Mouse (Mus musculus): ENCODE measurements around the gene Impdh2.

Impdh2 gene

DNA sequence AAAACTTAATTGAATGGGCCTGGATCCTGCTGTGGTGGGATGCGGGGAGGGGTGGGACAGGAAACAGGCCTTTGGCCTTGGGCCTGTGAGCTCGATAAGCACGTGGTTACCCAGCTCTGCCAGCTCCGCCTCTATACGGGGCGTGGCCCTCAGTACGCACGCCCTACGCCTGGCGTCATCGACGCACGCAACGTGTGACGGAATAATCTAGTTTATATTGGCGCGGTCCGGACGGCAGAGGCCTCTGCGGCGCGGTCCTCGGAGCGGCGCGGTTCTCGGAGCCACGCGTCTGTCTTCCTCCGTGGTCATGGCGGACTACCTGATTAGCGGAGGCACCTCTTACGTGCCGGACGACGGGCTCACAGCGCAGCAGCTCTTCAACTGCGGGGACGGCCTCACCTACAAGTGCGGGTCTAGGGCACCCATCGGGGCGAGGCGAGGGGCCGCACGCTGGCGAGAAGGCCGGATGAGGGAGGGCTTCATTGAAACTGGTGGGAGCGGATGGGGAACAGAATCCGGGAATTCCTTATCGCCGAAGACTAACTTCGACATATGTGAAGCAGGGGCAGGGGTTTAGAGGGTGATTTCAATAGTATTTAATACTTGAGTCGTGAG is at the start of gene Impdh2:
TSS of gene Impdh2 (plus strand) at position 60 of the 615 bp plus-strand sequence.
- peak; percentile 85 for DNase-seq

DNA sequence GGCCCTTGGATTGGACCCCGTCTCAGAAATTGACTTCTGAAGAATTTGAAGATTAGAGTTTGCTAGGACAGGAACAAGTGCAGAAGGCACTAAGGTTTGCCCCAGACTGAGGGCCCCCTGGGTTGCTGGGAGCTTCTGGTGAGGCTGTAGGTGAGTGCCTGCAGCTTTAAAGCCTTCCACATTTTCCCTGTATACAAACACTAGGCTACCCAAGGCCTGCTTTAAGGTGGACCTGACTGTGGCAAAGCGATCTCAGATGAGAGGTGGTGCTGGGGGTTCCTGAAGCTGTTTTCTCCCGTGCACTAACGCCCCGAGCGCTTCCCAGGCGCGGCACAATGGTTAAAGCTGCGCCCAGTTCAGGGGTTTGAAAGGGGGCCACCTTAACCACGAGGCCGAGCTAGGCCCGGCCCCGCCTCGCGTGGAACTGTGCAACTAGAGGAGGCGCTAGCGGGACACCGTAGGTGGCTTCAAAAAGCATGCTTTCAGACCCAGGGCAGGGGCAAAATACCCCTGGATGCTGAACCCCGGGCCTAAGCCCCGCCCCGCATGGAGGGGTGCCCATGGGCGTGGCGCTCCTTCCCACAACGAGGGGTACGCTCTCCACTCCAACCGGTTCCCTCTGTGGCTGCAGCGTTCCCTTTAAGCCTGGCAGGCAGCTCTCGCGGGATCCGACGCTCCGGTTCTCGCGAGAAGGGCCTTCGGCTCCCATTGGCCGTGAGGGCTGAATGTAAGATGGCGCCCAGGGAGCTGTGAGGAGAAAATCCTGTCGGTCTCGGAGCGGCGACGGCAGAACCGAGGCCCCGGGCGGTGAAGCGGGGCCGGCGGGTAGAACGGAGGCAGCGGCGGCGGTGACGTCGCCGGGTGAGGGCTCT is 43.5 kb upstream of the Impdh2 start, which contains the start of gene Qrich1:
TSS of gene Qrich1 (plus strand) at position 427 of the 872 bp plus-strand sequence.
- peak; percentile 95 for DNase-seq

DNA sequence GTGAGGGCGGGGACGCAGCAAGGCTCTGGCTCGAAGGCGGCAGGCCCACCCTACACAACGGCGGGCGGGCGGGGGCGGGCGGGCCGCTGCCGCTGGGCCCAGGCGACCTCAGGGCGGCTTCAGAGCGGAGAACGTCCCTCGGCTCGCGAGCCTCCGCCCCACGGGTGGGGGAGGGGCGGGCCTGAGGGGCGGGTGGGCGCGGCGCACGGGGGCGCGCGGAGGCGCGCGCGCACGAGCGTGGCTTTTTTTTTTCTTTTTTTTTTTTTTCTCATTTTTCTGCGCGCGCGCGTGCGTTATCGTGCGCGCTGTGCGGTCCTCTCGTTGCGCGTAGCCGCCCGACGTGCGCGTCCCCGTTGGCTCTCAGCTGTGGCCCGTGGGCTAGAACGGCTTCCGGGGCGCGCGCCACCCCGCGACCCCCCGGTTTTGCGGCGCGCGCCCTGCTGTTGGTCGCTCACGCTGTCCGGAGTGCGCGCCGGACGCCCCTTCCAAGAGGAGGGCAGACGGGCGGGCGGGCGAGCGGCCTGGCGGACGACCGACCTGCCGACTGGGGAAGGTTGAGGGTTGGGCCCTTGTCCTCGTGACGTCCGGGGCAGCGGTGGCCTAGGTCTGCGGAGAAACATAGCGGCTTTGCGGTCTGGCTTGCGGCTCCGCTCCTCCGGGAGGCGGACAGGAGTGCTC is 42.7 kb upstream of the Impdh2 start:
- DNase-seq: peak; percentile 78

DNA sequence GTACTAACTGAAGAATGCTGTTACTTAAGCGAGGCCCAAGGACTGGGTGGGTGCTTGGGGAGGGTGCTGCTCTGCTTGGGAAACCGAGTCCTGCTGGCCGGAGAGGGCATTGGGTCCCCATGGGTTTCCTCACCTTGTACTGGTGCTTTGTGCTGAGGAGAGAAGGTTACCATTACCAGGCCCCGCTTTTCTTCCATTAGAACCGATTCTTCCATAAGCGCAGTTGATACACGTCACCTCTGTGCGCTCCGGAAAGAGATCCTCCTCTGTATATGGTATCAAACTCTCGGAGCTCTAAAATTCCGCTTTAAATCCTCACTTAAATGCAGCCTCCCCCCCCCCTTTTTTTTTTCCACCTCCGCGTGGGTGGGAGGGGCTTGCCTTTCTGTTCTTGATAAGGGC is 42.2 kb upstream of the Impdh2 start:
- DNase-seq: no peak

DNA sequence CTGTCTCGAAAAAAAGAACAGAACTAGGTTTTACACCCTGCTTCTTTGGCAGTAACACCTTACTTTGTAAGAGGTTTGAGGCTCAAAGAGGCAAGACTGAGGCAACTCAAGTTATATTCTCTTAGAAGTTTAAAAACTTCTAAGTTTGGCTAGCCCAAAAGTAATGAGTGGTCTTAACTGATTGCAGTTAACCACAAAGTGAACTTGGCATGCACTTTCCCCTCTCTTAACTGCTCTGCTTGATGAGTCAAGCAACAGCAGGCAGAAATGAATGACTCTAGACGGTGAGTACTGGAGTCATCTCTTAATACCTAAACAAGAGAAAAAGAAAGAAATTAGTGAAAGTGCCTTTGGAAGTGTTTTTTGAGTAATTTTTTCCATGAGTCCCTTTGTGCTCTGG is 38.5 kb upstream of the Impdh2 start:
- no peak for DNase-seq

DNA sequence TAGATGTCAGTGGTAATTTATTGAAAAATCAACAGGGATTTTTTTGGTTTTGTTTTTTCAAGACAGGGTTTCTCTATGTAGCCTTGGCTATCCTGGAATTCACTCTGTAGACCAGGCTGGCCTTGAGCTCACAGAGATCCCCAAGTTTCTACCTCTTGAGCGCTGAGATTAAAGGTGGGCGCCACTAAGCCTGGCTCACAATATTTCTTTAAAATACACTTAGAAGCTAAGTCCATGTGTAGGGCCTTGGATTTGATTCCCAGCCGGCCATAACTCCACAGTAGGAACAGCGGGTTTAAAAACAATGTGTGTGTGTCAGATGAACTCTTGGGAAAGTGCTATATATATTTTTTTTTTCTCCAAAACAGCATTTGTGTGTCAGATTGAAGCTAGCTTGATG is 36.7 kb upstream of the Impdh2 start:
- DNase-seq: no peak

DNA sequence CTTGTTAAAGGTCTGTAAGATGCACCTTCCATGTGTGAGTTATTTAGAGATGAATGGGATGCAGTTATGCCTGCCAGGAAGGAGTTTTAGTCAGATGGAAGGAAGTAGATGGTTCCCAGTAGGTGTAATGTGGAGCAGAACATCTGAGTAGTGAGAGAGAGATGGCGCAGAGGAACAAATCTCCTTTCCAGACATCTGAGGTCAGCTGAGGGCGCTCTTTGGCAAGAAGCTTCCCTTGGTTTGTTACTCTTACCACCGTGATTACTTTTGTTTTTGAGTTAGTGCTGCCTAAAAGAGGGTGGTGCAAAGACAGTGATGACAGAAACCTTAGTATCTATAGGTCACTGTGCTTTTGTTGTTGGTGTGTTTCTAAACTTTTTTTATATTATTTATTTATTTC is 34.7 kb upstream of the Impdh2 start:
- DNase-seq: no peak

DNA sequence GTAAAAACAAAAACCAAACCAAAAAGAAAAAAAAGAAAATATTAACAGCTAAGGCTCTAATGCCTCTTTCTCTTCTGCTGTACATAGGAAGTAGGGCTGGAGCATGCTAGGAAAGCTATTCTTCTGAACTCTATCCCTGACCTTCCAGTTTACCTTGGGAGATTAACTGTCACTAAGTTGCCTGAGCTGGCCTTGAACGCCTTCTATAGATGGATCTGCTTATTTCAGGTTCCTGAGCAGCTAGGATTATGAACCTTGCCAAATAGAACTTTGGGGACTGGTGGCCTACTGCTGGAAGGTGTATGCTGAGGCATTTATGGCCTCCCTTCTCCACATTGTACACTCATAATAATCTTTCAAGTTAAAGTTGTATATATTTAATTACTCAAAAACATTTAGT is 29.1 kb upstream of the Impdh2 start:
- no peak for DNase-seq

DNA sequence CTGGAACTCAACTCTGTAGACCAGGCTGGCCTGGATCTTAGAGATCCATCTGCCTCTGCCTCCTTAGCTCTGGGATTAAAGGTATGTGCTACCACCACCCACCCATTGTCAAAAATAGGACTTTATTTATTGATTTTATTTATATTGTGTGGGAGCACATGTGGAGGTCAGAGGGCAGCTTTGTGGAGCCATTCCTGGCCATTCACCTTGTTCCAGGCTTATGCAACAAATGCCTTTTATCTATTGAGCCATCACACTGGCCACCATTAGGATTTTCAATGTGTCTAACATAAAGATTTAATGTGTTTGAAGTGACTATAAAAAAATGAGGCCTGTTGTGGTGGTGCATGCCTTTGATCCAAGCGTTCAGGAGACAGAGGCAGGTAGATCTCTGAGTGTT is 28.6 kb upstream of the Impdh2 start:
- no peak for DNase-seq

DNA sequence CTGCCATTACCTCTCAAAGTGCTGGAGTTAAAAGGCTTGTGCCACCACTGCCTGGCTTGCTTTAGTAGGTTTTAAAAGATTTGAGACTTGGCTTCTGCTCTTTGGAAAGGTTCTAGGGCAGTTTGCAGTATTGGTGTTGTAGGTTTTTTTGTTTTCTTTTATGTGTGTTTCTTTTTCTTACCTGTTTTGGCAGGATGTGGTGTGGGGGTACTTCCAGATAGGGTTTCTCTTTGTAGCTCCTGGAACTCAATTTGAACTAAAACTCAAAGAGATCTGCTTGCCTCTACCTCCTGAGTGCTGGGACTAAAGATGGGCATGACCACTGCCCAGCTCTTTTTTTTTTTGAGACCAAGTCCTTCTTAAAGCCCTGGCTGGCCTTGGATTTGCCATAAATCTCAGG is 19.2 kb upstream of the Impdh2 start:
- DNase-seq: no peak

DNA sequence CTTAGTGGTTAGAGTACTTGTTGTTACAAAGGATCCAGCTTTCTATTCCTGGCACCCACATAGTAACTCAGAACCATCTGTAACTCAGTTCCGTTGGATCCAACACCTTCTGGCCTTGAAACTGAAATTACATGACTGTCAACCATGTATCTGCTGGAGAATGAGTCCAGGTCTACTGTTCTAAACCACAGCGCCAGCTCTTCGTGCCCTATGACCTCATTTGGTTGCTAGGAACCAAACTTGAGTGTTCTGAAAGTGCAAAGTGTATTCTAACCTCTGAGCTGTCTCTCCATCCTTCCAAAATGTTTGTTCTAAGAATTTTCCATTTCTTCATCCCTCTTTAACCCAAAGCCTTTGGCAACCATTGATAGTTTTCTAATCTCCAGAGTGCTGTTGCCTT is 14.1 kb upstream of the Impdh2 start:
- no peak for DNase-seq

DNA sequence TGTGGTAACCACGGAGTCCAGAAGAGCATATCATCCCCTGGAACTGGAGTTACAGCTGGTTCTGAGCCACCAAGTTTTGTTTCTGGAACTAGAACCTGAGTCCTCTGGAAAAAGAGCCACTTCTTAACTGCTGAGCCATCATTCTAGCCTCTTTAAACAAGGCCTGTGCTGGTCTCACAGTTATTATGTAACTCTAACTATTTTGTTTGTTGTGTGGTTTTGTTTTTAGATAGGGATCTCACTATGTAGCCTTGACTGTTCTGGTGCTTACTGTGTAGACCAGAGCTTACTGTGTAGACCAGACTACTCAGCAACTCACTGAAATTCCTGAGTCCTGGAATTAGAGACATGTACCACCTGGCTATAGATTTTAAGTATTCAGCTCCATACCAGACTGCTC is 13.2 kb upstream of the Impdh2 start:
- DNase-seq: no peak

DNA sequence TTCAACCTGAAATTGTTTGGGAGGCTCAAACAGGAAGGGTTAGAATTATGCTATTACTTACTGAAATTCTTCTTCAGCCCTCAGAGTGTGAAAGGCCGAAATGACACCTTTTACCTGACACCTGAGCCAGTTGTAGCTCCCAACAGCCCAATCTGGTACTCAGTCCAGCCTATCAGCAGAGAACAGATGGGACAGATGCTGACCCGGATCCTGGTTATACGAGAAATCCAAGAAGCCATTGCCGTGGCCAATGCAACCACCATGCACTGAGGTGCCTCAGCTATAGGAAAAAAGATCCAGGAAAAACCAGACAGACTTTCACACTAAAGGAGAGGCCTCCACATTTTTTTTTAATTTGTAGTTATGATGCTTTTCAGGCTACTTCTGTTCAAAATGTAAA is 917 bp upstream of the Impdh2 start:
- DNase-seq: no peak

DNA sequence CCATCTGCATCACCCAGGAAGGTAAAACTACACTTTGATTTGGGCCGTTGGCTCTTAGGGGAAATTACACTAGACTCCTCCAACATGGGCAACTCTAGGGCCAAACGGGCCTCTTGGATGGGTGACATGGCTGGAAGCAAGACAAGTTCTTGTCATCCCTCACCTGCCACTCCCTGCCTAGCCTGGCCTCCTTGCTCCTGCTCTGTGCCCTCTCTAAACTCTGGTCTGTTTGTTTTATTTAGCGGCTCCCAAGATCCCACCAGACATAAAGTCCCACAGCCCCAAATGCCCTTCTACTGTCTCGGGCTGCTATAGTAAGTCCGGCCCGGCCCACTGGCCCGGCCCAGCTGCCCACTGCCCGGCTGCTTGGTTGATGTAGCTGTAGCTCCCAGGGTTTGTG is 3.6 kb downstream of the Impdh2 start:
- no peak for DNase-seq

DNA sequence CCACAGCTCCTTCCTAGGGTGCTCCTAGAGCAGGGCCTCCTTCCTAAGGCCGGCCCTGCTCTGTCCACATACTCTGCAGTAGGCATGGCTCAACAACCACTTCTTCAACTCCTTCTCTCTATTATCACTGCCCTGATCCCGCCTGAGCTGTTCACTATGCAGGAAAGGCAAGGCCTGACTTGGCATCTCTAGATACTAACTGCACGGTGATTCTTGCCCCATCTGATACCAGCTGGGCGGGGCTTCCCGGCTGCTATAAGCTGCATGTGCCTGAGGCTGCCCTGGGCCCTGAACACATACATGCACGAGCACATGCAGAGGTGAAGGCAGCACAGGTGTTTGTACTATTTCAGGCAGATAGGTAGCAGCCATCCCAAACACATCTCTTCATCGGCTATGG is 4.0 kb downstream of the Impdh2 start:
- DNase-seq: no peak

DNA sequence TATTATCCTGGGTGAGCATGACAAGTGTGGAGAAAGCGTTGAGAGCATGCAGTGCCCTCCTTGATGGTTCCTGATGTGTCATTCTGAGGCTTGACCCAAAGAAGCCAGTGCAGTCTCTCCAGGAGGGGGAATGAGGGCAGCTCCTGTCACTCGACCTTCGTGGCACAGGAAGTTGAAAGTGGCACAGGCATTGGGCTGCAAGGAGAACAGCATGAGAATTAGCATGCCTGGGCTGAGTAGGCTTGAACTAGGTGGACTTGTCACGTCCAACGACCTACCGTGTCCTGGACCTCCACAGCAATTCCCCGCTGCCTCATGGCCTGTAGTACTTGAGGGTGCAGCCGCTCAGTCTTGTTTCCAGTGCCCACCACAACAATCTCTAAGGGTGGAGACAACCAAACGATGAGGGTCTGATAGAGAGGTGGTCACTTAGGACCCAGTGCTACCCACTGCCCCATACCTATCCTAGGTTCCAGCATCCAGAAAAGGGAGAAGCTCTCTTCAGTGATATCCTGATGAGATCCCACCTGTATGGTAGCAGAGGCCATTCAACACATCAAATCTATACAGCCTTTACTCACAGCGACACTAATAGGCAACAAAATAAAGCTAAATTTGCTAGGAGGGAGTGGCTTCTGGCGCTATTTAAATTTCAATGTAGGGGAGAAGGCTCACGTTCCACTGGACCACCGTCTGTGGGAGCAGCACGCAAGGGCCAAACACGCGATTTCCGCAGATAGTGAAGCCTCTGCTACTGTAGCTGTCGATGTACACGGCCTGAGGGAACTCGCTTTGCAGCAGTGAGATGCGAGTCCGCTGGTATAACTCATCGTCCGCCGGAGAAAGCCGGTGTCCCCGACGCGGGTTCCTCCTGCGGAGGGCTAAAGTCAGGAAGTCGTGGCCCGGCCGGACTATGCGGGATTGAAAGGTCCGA is 6.1 kb downstream of the Impdh2 start:
- DNase-seq: no peak

DNA sequence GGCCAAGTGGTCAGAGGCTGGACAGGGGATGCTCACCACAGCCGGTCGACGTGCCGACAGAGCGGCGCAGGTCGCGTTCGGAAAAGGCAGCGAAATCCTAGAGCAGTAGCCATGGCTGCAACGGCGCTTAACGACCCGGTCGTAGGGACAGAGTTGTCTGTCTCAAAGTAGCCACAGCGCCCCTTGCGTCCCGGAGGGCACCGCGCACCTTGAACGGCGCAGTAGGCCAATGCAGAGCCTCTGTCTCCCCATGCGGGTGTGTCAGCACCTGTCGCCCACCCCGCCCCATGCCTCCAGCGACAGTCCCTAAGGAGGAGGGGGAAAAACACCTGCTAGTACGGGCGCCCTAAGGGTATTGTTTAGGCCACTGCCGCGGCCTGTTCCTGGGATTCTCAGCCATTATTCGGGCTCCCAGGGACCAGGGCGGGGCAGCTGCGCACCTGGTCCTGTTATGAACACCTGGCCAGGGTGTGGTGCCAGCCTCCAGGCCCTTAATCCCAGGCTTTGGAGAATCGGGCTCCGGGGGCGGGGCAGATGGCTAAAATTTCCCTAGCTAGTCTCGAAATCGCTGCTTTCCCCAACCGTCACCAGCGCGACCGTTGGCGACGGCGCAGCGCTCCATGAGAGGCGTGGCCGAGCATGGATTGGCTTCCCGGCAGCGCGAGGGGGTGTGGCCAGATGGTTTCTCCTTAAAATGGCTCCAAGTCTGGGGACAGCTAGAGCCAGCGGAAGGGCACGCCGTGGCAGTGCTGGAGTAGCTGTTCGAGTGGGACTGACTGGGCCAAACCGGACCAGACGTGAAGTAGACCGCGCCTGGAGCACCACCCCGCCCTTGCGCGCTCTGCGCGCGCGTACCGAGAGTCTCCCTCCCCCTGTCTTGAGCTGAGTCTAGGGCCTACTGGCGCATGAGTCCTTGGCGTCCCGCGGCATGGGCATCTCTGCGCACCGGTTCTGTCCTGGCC is 7.0 kb downstream of the Impdh2 start, which contains the start of gene Ndufaf3:
TSS of gene Ndufaf3 (minus strand) at position 620 of the 962 bp plus-strand sequence.
- DNase-seq: peak; percentile 97

DNA sequence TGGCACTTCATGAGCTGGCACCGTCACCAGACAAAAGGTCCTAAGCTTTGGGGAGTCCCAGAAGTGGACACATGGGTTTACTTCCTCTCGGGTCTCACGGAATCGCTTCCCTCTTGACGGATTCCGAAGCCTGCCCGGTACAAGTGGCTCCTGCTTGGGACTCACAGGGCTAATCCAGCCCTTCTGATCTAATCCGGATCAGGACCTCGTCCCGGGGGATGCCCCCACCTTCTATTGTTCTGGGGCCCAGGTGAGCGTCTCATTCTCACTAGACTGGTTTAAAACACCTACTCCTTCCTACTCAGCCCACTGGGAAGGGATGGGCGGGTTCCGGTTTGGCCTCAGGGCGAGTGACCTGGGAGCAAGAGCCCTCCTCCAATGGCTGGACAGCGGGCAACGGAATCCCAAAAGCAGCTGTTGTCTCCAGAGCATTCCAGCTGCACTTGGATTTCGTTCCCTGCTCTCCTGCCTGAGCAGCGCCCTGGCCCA is 7.9 kb downstream of the Impdh2 start:
- DNase-seq: no peak

DNA sequence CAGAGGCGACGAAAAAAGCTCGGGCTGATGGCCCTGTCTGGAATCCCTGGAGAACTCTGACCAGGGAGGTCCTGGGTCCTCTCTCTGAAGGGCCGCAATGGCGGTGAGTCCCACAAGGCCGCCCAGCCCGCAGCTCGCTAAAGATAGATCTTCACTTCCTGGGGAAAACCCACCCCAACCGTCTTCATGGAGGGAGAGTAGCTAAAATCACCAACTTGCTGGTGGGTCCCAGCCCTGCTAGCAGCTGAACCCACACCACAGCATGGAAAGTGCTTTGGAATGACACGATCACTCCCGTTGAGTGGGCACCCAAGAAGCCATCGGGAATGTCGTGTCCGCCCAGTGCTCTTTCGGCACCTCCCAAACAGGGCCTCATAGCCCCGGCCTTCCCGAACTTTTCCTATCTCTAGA is 8.4 kb downstream of the Impdh2 start:
- DNase-seq: no peak

DNA sequence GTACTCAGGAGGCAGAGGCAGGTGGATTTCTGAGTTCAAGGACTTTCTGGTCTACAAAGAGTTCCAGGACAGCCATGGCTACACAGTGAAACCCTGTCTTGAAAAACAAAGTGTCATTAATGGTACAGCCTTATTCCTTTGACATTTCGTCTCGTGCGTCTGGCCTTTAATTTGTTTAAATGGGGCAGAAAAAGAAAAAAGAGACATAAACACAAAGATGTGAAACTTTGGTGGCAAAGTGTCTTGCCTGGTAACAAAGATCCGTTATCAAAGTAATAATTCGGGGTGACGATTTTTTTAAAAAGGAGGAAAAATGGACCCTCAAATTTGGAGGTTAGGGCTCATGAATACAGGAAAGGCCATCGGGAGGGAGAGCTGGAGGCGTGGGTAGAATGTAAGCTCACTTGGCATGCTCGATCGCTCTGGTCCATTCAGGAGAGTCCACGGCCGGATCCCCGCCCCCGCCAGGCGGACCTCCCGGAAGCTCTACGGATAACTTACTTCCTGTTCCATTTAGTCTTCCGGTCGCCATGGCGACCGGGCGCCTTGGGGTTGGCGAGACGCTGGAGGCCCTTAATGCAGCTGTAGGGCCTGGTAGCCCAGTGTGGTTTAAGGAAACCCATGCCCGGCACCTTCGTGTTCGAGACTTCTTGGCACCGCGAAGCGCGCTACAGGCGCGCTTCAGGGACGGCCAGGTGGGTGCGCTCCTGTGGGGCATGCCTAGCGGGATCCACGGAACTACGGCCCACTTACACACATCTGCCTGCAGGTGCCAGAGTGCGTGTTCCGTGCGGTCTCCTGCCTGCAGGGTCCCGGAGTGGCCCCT is 9.5 kb downstream of the Impdh2 start, which contains the start of gene Dalrd3:
TSS of gene Dalrd3 (plus strand) at position 506 of the 826 bp plus-strand sequence.
- DNase-seq: peak; percentile 83

All from cerebellum, adult 8-10 months (tissue).